15 mouse cellular contexts compared by ENCODE assay signal in the genomic region with DNA sequence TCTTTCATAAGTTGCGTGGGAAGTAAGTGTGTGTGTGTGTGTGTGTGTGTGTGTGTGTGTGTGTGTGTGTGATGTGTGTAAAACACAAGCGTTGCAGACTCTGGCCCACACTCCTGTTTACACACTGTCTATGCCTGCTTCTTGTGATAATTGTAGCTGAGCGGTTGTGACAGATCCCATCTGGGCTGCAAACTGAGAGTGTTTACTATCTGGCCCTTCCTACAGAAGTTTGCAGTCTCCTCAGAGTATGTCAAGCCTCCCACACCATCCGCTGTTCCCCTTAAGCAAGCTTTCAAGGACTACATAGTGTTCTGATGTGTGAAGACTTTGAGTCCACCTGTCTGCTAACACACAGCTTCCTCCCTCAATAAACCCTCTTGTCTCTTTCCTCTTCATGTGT. TPM values are rescaled to one million over a fixed set of nuclear protein-coding genes. Genes with fewer than 3 reads are reported as not detected.
DNase-seq lines count a peak whose midpoint lies in the region; ATAC-seq lines count a peak whose summit lies in the region.
"Had no signal": no experiment of that assay in that cellular context is flagged by ENCODE, and none has a peak within 500 bp of the region (broad histone marks: within the 10 kb centered on the region; RNA-seq: fewer than 3 reads in every experiment).

No protein-coding gene starts in this region.

- no peak overlapping the region for H3K9ac ChIP-seq in kidney, embryonic 15.5 days
- H3K9ac ChIP-seq: hindbrain, embryonic 12.5 days; neural tube, embryonic 13.5 days had no signal

- H3K9me3 ChIP-seq in kidney, embryonic 15.5 days (replicated peaks) = no peaks in the 10 kb centered on the region
- H3K9me3 ChIP-seq: hindbrain, embryonic 12.5 days; neural tube, embryonic 13.5 days had no signal

- H3K27me3 ChIP-seq in kidney, embryonic 15.5 days = no peaks in the 10 kb centered on the region
- H3K27me3 ChIP-seq: hindbrain, embryonic 12.5 days; neural tube, embryonic 13.5 days had no signal

- peaks cover 30% of the 10 kb centered on the region for H3K4me1 ChIP-seq in kidney, embryonic 15.5 days
- H3K4me1 ChIP-seq: hindbrain, embryonic 12.5 days; neural tube, embryonic 13.5 days had no signal

- no peak overlapping the region for H3K4me3 ChIP-seq in kidney, embryonic 15.5 days (replicated peaks)
- H3K4me3 ChIP-seq: hindbrain, embryonic 12.5 days; neural tube, embryonic 13.5 days had no signal

- 69% methylated on average over 4 of the region's 4 CpGs for WGBS in kidney, embryonic 15.5 days

- H3K36me3 ChIP-seq in kidney, embryonic 15.5 days = no peaks in the 10 kb centered on the region
- H3K36me3 ChIP-seq: hindbrain, embryonic 12.5 days; neural tube, embryonic 13.5 days had no signal

- peak; percentile 15 for DNase-seq in kidney, postnatal 10 days
- DNase-seq in right cerebral cortex, adult 2 months (ENCODE audit: low spot score in 2 of 2) = peak; percentile 70 to 73
- no peak for DNase-seq in right cerebral cortex, postnatal 4 days
- peak; percentile 37 to 51 for DNase-seq in layer of hippocampus, postnatal 36 days
- DNase-seq in lung, postnatal 36 days = peak; percentile 34
- DNase-seq in gastrocnemius, postnatal 25 days = no peak
- DNase-seq in cerebellum, postnatal 10 days = no peak
- DNase-seq: adrenal gland, postnatal 10 days; cerebellum, postnatal 25 days; kidney, postnatal 36 days; thymus, postnatal 36 days had no signal

- H3K4me2 ChIP-seq in kidney, embryonic 15.5 days = no peak overlapping the region
- H3K4me2 ChIP-seq: hindbrain, embryonic 12.5 days; neural tube, embryonic 13.5 days had no signal

- H3K27ac ChIP-seq in kidney, embryonic 15.5 days = no peak overlapping the region
- H3K27ac ChIP-seq: hindbrain, embryonic 12.5 days; neural tube, embryonic 13.5 days had no signal

- ATAC-seq in kidney, embryonic 15.5 days (replicated peaks; ENCODE audit: low FRiP score) = no peak; the same call in 1 of the 2 replicates
- ATAC-seq: CD4-positive, CD25-positive, alpha-beta regulatory T cell, adult 4 months had no signal

RNA-seq across cellular contexts. Expression of a gene that starts 58.0 kb away (rescaled TPM):
- 28.6 and 32.8 TPM in 2 replicates for polyA plus RNA-seq in kidney, embryonic 15.5 days (2015; fragmentation: Nextera tagmentation; extraction: Ambion mirVana)
- 10 to 100 TPM; 41.0 to 47.9 TPM for total RNA-seq in layer of hippocampus, postnatal 36 days (2021)
- 10 to 100 TPM; 20.2 to 23.9 TPM for total RNA-seq in gastrocnemius, postnatal 25 days (2021)

Comparison
In these comparisons a context has a peak if more than half of its experiments do, and no peak if none do; other contexts are left out.
1. DNase-seq: peak in kidney, postnatal 10 days (single experiment), right cerebral cortex, adult 2 months (2 of 2), layer of hippocampus, postnatal 36 days (2 of 2) and lung, postnatal 36 days (single experiment); none in right cerebral cortex, postnatal 4 days (single experiment), gastrocnemius, postnatal 25 days (single experiment) and cerebellum, postnatal 10 days (0 of 2).